Mouse (Mus musculus) limb, embryonic 12.5 days (tissue): Measurements from ENCODE around the gene Tubd1. TPM values are rescaled to one million over a fixed set of nuclear protein-coding genes. Genes with fewer than 3 reads are reported as not detected.

Experiments
- ATAC-seq: fragments of 200-750 bp; cut with Nextera tagmentation; 2 replicates; pipeline ENCODE4 v1.8.0; 2017; ENCODE audit warnings: low read depth, moderate TSS enrichment; ENCODE audit not compliant: insufficient number of reproducible peaks, insufficient read depth, low FRiP score, low TSS enrichment
- H3K27ac ChIP-seq: fragments of 300-500 bp; sonication (generic); 2 replicates; pipeline ENCODE4 v1.5.1; 2016; ENCODE audit warnings: mild to moderate bottlenecking, moderate library complexity
- H3K27me3 ChIP-seq: fragments of 300-500 bp; sonication (generic); 2 replicates; pipeline ENCODE4 v1.6.1; 2016; ENCODE audit warnings: mild to moderate bottlenecking, moderate library complexity
- H3K36me3 ChIP-seq: fragments of 300-500 bp; sonication (generic); 2 replicates; pipeline ENCODE4 v1.6.1; 2016; ENCODE audit warnings: mild to moderate bottlenecking, moderate library complexity
- H3K4me1 ChIP-seq: fragments of 300-500 bp; sonication (generic); replicated peaks from 2 replicates; pipeline ENCODE4 v1.6.1; 2016
- H3K4me2 ChIP-seq: fragments of 300-500 bp; sonication (generic); 2 replicates; pipeline ENCODE4 v1.6.1; 2016; ENCODE audit warnings: mild to moderate bottlenecking, moderate library complexity
- H3K4me3 ChIP-seq: fragments of 300-500 bp; sonication (generic); replicated peaks from 2 replicates; pipeline ENCODE4 v1.5.1; 2016; ENCODE audit warnings: mild to moderate bottlenecking
- H3K9ac ChIP-seq: fragments of 300-500 bp; sonication (generic); replicated peaks from 2 replicates; pipeline ENCODE4 v1.6.1; 2016; ENCODE audit warnings: mild to moderate bottlenecking, moderate library complexity
- H3K9me3 ChIP-seq: fragments of 300-500 bp; sonication (generic); 2 replicates; pipeline ENCODE4 v1.6.1; 2016; ENCODE audit warnings: mild to moderate bottlenecking, moderate library complexity
- WGBS: fragments of 180-500 bp; shearing (Covaris S2); methylation state at CpG from one replicate; pipeline ENCODE4 v1.1.7; 2016; 5-methylcytosine and 5-hydroxymethylcytosine counted together
- polyA plus RNA-seq: library from polyadenylated mRNA; unstranded; fragments of >200 nt; fragmentation: Nextera tagmentation; extraction: Ambion mirVana; gene quantifications from 2 replicates; pipeline ENCODE4 v1.2.1, GENCODE M21; 2016

Gene Tubd1
- polyA plus RNA-seq, 1 experiment from 2014 or later, result 9.8 TPM

DNA sequence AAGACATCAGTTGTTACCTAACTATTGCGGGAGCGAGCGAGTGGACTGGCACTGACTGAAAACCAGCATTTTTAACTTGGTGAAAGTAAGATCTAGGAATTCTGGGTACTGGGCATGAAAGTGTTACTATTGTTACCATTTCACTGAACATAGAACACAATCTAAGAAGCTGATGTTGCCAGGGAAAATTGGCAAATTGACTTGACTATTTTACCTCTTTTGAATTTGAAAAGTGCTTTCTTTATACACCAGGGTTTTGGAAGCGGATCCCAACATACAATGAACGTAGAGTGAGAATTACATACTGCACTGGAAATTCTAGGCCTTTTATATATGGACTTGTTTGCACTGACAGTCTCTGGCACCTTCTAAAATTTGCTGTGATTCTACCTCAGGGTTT, 48.7 kb downstream of the Tubd1 start:
- 92% methylated on average over 5 of the region's 5 CpGs for WGBS
- no peak for ATAC-seq

DNA sequence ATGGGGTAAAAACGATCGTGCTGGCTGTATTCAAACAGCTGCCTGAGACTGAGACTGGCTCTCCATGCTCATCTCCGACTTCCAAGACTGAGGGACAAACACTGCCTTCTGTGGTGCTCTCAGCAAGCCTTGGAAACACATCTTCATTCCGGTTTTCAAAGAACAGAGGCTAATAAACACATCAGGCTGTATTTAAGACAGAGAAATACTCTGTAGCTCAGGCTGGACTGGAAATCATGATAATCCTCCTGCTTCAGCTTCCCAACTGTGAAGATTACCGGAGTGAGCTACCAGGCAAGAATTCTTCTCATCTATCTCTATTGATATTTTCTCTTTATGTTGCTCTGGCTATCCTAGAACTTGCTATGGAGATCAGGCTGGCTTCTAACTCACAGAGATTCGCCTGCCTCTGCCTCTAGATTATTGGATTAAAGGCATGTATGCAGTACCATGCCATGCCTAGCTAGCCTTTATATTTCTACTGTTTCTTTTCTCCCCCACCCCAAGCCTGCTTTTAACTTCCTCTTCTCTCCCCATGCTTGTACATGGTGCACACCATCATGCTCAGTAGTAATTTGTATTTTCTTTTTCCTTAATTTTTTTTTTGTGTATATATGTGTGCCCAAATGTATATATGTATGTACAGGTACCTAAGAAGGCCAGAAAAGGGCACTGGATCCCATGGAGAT, 49.5 kb downstream of the Tubd1 start:
- Histone ChIP-seq H3K9me3 (no peaks in the 10 kb centered on the region), H3K27me3 (no peaks in the 10 kb centered on the region), H3K4me3 (no peak overlapping the region), H3K4me1 (no peaks in the 10 kb centered on the region), H3K4me2 (no peak overlapping the region), H3K9ac (no peak overlapping the region), H3K36me3 (0 out of 2 replicates have a peak, but pooled peaks cover 6% of the 10 kb centered on the region), H3K27ac (no peak overlapping the region)
- no peak for ATAC-seq
- WGBS, result 79% methylated on average over 6 of the region's 6 CpGs

More for the DNA sequence above, 48.7 kb downstream of the Tubd1 start:
- 0 out of 2 replicates have a peak, but pooled peaks cover 6% of the 10 kb centered on the region for H3K36me3 ChIP-seq
- H3K27me3 ChIP-seq, result no peaks in the 10 kb centered on the region
- H3K4me2 ChIP-seq, result no peak overlapping the region
- H3K4me3 ChIP-seq, result no peak overlapping the region
- H3K27ac ChIP-seq, result no peak overlapping the region
- H3K9ac ChIP-seq, result no peak overlapping the region
- no peaks in the 10 kb centered on the region for H3K4me1 ChIP-seq
- no peaks in the 10 kb centered on the region for H3K9me3 ChIP-seq

GRCm38 (mm10) chr11:86595366-86595765, 50.6 kb downstream of the Tubd1 start:
- Histone ChIP-seq H3K4me2 (no peak overlapping the region), H3K4me1 (no peaks in the 10 kb centered on the region), H3K9ac (no peak overlapping the region), H3K9me3 (no peaks in the 10 kb centered on the region), H3K36me3 (peaks cover 6% of the 10 kb centered on the region; the same call in 1 of the 2 replicates), H3K27ac (no peak overlapping the region), H3K27me3 (no peaks in the 10 kb centered on the region), H3K4me3 (no peak overlapping the region)
- WGBS, result 97% methylated on average over 6 of the region's 6 CpGs
- no peak for ATAC-seq

DNA sequence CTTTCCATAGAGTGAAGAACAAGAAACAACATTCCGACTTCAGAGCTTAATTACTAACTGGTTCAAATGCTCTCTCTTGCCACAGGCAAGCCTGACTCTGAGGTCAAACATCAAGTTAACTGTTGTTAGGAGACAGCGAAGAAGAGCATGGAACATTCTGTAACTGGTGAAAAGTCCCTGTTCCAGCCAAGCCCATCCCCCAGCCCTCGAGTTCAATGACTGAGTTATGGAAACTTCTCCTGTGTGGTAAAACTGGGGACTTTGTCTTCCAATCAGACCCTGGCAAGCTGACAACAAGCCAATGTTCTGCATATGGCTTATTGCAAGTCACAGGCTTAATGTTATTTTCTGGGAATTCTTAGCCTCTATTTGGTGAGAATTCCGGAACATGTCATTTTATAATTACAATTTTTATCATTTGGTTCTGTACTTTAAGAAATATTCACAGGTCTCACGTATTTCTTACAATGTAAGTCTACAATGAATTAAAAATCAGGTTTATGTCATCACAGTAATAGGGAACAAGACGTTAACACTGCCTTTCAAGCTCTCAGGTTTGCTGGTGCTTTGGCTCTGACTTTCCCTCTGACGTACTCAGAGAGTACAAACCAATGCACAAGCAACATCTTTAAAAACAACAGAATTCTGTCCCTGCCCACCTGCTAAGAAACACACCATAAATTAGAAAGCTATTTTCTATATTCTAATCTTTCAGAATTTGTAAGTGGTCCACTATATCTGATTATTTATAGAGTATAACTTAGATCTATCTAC, 51.6 kb downstream of the Tubd1 start:
- Histone ChIP-seq H3K27ac (no peak overlapping the region), H3K4me1 (no peaks in the 10 kb centered on the region), H3K27me3 (no peaks in the 10 kb centered on the region), H3K9me3 (no peaks in the 10 kb centered on the region), H3K4me2 (no peak overlapping the region), H3K36me3 (peaks cover 6% of the 10 kb centered on the region; the same call in 1 of the 2 replicates), H3K9ac (no peak overlapping the region), H3K4me3 (no peak overlapping the region)
- 83% methylated on average over 7 of the region's 7 CpGs for WGBS
- no peak for ATAC-seq

- Histone ChIP-seq H3K27ac (no peak overlapping the region), H3K4me3 (no peak overlapping the region), H3K4me1 (no peaks in the 10 kb centered on the region), H3K4me2 (no peak overlapping the region), H3K9ac (no peak overlapping the region), H3K36me3 (peaks cover 6% of the 10 kb centered on the region; the same call in 1 of the 2 replicates), H3K9me3 (no peaks in the 10 kb centered on the region), H3K27me3 (no peaks in the 10 kb centered on the region)
- WGBS, result 89% methylated on average over 3 of the region's 3 CpGs
- no peak for ATAC-seq
Measured at GRCm38 (mm10) chr11:86596976-86597375, 52.2 kb downstream of the Tubd1 start.

GRCm38 (mm10) chr11:86598154-86598553, 53.4 kb downstream of the Tubd1 start:
- no peak overlapping the region for H3K4me3 ChIP-seq
- no peaks in the 10 kb centered on the region for H3K9me3 ChIP-seq
- H3K27me3 ChIP-seq, result no peaks in the 10 kb centered on the region
- H3K9ac ChIP-seq, result no peak overlapping the region
- no peak overlapping the region for H3K4me2 ChIP-seq
- ATAC-seq, result no peak
- peaks cover 6% of the 10 kb centered on the region; the same call in 1 of the 2 replicates for H3K36me3 ChIP-seq
- H3K27ac ChIP-seq, result no peak overlapping the region
- WGBS, result 87% methylated on average over 5 of the region's 5 CpGs
- no peaks in the 10 kb centered on the region for H3K4me1 ChIP-seq

DNA sequence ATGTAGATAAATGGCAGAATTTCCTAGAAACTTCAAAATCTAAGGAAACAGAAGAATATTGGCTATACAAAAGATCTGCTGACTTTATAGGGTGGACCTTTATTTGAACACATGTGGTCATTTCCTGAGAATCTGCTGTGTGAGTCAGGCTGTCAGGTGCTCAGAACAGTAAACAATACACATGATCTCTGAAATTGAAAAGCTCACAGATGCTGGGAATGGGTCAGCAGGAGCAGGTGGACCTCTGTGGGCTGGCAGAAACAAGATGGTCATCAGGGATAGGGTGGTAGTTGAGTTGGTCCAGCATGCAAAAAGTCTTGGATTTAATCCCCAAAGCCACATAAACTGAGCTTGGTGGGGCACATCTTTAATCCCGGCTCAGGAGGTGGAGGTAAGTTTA, 53.8 kb downstream of the Tubd1 start:
- Histone ChIP-seq H3K9me3 (no peaks in the 10 kb centered on the region), H3K9ac (no peak overlapping the region), H3K4me1 (no peaks in the 10 kb centered on the region), H3K27ac (no peak overlapping the region), H3K4me2 (no peak overlapping the region), H3K36me3 (peaks cover 5% of the 10 kb centered on the region; the same call in 1 of the 2 replicates), H3K27me3 (no peaks in the 10 kb centered on the region), H3K4me3 (no peak overlapping the region)
- no peak for ATAC-seq
- WGBS, result 94% methylated on average over 1 of the region's 1 CpGs

- Histone ChIP-seq H3K9ac (no peak overlapping the region), H3K4me2 (no peak overlapping the region), H3K36me3 (no peaks in the 10 kb centered on the region; the same call in 1 of the 2 replicates), H3K4me1 (no peaks in the 10 kb centered on the region), H3K4me3 (no peak overlapping the region), H3K27ac (no peak overlapping the region), H3K27me3 (no peaks in the 10 kb centered on the region), H3K9me3 (no peaks in the 10 kb centered on the region)
- WGBS, result 73% methylated on average over 4 of the region's 4 CpGs
- ATAC-seq, result no peak
Measured at GRCm38 (mm10) chr11:86599378-86600208, 54.8 kb downstream of the Tubd1 start.

DNA sequence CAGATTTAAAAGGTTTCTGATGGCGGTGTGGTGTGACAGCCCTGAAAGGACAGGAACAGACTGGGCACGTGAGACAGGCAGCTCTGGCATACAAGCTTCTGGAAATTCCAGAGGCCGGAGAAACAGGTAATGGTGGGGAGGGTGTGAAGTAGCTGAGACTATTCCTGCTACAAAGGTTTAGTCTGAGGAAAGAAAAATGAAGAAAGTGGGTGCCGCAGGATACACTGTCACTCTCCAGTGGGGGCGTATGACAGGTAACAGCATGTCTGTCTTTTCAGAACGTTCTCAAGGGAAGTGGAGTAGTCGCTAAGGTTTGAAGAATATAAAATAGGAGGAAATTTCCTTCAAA, 55.4 kb downstream of the Tubd1 start:
- H3K4me1 ChIP-seq, result no peaks in the 10 kb centered on the region
- H3K27me3 ChIP-seq, result no peaks in the 10 kb centered on the region
- ATAC-seq, result no peak
- 78% methylated on average over 7 of the region's 7 CpGs for WGBS
- no peaks in the 10 kb centered on the region for H3K9me3 ChIP-seq
- H3K36me3 ChIP-seq, result no peaks in the 10 kb centered on the region; the same call in 1 of the 2 replicates
- no peak overlapping the region for H3K4me2 ChIP-seq
- H3K4me3 ChIP-seq, result no peak overlapping the region
- no peak overlapping the region for H3K27ac ChIP-seq
- H3K9ac ChIP-seq, result no peak overlapping the region

DNA sequence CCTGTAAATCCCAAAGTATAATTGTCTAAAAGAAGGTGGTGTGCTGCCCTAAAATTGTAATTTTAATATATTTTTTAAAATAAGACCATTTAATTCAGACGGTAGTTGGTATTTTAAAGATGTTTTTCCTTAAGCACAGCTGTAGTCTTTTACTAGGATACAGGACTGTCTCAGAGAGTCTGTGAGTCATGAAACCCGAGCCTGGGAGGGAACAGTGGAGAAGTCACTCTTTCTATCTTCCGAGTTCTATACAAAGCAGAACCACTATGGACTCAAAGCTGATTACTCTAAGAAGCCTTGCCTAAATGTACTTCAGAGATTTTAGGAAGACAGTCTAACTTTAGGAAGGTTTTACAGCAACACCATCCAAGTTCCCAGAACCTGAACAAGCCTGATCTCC, 57.3 kb downstream of the Tubd1 start:
- 65% methylated on average over 3 of the region's 3 CpGs for WGBS
- ATAC-seq, result no peak

DNA sequence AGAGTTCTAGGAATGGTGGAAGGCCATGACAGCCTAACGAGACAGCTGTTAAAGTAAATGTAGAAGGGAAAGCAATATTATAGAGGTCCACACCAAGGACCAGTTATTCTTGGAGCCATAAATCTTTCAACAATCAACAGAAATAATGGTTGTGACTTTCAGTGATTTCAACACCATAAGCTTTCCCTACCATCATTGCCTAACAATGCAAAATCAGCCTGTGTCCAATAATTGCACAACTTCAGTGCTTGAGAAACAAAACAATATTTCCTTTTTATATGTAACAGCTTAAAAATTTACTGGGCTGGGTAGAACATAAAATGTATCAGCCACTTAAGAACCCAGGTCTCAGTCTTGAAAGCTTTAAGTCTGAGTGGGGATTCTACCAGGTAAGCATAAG, 58.9 kb downstream of the Tubd1 start:
- peaks cover 14% of the 10 kb centered on the region for H3K36me3 ChIP-seq
- no peak overlapping the region for H3K9ac ChIP-seq
- H3K4me2 ChIP-seq, result no peak overlapping the region
- H3K27me3 ChIP-seq, result no peaks in the 10 kb centered on the region
- H3K27ac ChIP-seq, result no peak overlapping the region
- H3K9me3 ChIP-seq, result 0 out of 2 replicates have a peak, but pooled peaks cover 5% of the 10 kb centered on the region
- H3K4me3 ChIP-seq, result no peak overlapping the region
- WGBS, result 82% methylated on average over 1 of the region's 1 CpGs
- H3K4me1 ChIP-seq, result no peaks in the 10 kb centered on the region
- no peak for ATAC-seq

More for the DNA sequence above, 57.3 kb downstream of the Tubd1 start:
- no peaks in the 10 kb centered on the region for H3K4me1 ChIP-seq
- peaks cover 13% of the 10 kb centered on the region for H3K36me3 ChIP-seq
- no peak overlapping the region for H3K4me2 ChIP-seq
- no peak overlapping the region for H3K9ac ChIP-seq
- H3K4me3 ChIP-seq, result no peak overlapping the region
- no peak overlapping the region for H3K27ac ChIP-seq
- no peaks in the 10 kb centered on the region for H3K27me3 ChIP-seq
- 0 out of 2 replicates have a peak, but pooled peaks cover 5% of the 10 kb centered on the region for H3K9me3 ChIP-seq
